Mouse (Mus musculus): ENCODE measurements around the gene Becn1.
"Not testable (repeated sequence)": the region's sequence is repeated elsewhere in the genome, so short reads cannot be mapped to it uniquely, and the experiment has no call there.

Becn1 gene

DNA sequence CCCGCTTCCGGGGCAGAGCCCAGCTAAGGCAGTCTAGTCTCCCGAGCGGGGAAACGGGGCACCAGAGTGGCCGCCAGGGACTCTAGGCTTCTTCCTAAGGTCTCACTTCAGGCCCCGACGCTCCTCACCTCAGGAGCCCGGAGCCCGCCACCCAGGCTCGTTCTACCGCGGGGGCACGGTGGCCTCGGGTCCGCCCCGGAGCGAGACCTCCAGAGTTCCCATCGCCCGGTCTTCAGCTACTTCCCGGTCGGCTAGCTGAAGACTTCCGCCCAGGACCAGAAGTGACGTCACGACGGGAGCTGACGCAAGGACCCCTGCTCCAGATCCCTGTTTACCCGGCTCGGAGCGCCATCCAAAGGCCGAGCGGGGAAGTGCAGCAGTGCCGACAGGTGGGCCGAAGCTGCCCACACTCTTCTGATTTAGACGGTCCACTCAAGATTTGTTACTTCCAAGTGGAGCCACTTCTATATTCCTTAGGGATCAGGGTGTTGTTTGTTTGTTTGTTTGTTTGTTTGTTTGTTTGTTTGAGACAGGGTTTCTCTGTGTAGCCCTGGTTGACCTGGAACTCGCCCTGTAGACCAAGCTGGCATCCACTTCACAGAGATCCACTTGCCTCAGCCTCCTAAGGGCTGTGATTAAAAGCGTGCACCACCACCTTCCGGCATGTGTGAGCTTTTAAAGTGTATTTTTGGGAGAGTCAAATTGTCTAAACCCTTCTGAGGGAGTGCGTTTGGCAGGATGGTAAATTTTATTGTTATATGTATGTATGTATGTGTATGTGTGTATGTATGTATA lies at the start of gene Becn1:
Gene Becn1 (minus strand): TSS at position 283 of the 795 bp plus-strand sequence.
- in situ Hi-C loops (cut with MboI; ENCODE audit: unreplicated experiment in 2 of 2): loop anchor here (5.0 to 10.0 kb wide), 2 partner anchors 87 to 90 kb away; no protein-coding TSS in a partner anchor

DNA sequence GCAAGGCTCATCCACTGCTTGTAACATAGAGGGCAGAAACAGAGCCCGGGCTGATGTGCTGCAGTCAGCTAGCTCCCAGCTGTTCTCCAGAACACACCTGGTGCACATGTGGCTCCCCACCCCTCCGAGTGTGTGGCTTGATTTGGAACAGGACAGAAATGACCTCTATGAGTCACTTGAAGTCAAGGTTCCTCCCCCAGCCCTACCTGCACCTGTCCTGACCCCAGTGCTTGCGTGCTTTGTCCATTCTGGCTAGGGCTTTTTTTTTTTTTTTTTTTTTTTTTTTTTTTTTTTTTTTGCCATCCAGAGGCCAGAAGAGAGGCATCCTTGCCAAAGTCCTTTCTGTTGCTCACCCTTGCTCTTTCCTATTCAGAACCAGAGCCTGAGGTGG lies 49.6 kb upstream of the Becn1 start:
- in situ Hi-C loops (cut with MboI; ENCODE audit: unreplicated experiment in 2 of 2): no loop called here

DNA sequence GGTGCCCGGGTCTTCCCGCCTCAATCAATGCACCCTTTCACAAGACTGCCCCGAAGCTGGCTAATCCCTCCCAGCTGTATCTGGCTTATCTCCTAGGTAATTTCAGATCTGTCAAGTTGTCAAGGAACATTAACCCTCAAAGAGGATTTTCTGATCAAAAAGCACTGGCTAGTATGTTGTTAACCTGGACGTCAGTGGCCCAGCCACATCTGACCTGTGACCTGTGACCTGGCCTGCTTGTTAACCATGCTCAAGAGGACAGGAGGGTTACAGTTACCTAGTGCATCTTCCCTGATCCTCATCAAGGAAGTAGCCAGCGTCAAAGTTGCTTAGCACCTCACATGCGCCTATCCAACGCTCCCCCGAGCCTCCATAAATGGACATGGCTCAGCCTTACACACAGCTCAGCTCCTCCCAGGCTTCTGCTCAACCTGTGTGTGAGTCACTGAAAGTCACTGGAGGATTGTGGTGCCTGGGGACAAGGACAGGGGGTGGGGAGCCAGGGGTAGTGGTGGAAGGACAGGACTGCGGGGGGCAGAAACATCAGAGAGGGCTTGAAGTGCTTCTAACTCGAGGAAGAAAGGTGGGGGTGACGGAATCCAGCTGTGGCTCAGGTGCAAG lies 49.1 kb upstream of the Becn1 start:
- in situ Hi-C loops (cut with MboI; ENCODE audit: unreplicated experiment in 2 of 2): no loop called here

DNA sequence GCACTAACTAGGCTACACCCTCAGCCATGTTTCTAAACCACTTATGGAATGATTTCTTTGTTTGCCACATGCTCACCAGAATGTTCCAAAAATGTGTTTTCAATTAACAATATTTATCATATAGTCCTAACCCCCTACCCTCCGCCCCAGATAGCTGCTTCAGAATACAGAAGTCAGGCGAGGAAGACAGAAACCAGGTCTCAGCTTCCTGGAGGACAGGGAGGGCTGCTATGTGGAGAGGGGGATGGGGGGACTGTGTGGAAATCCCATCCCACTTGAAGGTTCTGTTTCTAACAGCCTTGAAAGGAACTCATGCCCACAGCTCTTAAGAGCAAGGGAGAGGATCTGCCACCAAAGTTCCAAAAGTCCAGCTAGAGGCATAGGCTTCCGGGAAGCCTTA lies 47.1 kb upstream of the Becn1 start:
- in situ Hi-C loops (cut with MboI; ENCODE audit: unreplicated experiment in 2 of 2): no loop called here

DNA sequence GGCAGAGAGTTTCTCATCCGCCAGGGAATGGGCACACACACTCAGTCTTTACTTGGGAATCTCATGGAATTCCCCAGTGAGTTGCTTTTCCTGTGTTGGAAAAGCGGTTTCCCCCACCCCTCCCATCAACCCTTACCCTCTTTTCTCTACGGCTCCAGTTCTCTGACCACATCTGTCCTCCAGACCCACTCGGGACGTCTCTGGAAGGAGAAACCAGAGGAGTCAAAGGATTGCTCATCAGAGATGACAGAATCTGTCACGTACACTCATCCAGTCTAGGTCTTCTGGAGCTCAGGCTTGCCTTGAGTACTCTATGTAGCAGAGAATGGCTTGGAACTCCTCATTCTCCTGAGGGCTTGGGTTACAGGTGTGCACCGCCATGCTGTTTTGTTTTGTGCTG lies 46.7 kb upstream of the Becn1 start:
- in situ Hi-C loops (cut with MboI; ENCODE audit: unreplicated experiment in 2 of 2): no loop called here

DNA sequence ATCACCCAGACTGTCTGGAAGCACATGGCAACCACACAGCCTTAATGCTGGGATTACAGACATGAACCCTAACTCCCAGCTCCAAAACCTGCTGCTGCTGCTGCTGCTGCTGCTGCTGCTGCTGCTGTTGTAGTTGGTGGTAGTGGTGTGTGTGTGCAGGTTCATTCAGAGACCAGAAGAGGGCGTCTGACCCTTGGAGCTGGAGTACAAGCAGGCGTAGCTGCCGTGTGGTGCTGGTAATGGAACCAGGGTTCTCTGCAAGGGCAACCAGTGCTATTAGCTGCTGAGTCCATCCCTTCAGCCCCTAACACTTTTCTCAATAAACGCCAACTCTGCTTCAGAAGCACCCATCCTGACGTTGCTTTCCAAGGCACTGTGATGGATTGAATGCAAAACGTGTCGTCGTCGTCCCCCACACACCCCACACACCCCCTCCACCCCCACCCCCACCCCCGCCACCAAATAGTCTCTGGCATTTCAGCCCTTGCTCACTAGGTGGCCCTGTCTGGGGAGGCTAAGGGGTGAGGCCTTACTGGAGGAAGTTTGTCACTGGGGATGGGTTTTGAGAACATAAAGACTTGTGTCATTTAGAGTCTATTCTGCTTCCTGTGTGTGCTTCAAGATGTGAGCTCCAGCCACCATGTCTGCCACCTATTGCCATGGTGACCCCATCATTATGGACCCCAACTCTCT lies 45.1 kb upstream of the Becn1 start:
- in situ Hi-C loops (cut with MboI; ENCODE audit: unreplicated experiment in 2 of 2): no loop called here

DNA sequence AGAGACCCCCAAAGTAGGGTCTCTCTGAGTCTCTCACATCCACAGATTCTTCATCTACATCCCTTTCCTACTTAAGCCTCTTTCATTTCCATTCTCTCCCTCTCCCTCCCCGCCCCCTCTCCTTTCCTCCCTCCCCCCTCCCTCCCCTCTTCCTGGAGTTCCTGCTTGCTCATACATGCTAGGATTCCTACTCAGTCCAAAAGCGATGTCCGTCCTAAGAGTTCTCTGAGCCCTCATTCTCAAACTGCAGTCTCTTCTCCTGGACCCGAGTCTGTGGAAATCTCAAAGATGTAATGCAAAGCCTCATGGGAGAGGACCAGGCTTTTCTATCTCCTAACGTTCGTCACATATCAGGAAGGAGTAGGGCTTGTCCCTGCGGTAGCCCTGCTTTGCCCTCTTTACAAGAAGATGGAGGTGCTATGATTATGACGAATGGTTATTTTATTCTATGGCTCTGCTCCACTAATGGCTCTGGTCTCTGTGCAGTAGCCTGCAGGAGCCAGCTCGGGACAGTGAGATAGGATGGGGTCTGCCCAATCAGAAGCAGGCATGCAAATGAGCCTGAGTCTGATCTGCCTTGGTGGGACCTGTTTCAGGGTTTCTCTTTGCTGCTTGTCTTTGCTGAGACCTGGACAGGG lies 36.2 kb upstream of the Becn1 start:
- in situ Hi-C loops (cut with MboI; ENCODE audit: unreplicated experiment in 2 of 2): no loop called here

DNA sequence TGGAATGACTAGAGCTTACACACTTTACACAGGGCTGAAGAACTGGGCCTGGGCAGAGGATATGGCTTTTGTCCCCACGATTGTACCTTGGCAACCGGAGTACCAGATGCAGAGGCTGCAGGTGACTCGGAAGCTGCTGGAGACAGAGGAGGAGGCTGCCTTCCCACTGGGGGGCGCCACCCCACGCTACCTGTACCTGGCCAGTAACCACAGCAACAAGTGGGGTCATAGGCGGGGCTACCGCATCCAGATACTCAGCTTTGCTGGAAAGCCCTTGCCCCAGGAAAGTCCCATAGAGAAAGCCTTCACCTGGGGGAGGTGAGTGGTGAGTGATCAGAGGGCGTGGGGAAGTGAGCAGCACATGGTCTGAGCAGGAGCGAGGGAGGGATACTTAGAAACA lies 33.6 kb upstream of the Becn1 start:
- in situ Hi-C loops (cut with MboI; ENCODE audit: unreplicated experiment in 2 of 2): no loop called here

DNA sequence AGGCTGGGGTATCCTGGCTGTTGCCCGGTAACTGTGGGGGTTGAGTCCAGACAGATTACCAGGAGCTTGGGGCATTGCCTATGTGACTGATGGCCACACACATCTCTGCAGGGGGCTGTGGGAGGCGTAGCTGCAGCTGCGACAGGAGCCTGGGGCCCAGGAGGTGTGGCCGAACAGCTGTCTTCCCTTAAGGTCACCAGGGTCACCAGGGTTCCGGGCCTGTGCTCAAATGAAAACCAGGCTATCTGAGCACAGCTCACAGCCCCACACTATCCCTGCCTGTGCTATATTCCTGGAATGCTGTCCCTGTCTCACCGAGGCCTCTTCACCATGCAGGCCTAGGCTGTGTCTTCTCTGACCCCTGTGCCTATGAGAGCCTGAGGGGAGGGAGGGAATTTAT lies 32.4 kb upstream of the Becn1 start:
- in situ Hi-C loops (cut with MboI; ENCODE audit: unreplicated experiment in 2 of 2): no loop called here

DNA sequence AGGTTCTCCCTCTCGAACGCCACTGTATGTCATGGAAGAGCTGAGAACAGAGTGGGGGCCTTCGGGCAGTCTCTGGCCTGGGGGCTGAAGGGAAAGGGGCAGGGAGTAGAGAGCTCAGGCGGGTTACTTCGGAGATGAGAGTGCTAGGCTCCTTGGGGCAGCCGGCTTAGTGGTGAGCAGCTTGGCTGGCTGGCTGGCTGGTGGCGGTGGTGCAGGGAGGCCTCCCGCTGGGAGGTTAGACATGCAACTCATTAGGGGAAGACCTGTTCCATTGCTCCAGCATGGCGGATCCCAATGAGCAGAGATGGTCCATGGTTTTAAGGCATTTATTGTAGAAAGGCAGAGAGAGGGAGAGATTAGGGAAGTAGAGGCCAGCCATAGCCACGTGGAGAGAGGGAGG lies 31.9 kb upstream of the Becn1 start:
- in situ Hi-C loops (cut with MboI; ENCODE audit: unreplicated experiment in 2 of 2): no loop called here

DNA sequence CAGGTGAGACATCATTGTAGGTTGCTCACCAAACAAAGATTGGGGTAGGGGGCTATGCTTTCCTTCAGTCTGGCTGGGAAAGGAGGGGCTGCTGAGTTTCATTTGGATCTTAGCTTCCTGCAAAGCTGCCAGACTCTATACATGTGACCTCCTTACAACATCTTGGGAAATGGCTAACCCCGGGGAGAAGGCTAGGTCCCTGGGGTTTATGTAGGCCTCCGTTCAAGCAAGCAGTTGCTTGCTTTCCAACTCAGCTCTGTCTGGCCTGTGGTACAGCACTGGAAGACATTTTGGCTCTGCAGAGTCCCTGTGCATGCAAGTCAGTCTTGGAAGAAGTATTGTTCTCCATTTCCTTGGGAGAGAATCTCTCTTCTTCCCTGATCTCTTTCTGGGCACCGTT lies 30.5 kb upstream of the Becn1 start:
- in situ Hi-C loops (cut with MboI; ENCODE audit: unreplicated experiment in 2 of 2): no loop called here

DNA sequence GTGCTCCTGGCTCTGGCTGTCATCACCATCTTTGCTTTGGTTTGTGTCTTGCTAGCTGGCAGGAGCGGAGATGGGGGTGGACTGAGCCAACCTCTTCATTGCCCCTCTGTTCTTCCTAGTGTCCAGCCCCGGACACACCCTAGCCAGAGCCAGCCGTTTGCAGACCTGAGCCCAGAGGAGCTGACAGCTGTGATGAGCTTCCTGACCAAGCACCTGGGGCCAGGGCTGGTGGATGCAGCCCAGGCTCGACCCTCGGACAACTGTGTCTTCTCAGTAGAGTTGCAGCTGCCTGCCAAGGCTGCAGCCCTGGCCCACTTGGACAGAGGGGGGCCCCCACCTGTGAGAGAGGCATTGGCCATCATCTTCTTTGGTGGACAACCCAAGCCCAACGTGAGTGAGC lies 28.9 kb upstream of the Becn1 start:
- in situ Hi-C loops (cut with MboI; ENCODE audit: unreplicated experiment in 2 of 2): not testable (repeated sequence)

DNA sequence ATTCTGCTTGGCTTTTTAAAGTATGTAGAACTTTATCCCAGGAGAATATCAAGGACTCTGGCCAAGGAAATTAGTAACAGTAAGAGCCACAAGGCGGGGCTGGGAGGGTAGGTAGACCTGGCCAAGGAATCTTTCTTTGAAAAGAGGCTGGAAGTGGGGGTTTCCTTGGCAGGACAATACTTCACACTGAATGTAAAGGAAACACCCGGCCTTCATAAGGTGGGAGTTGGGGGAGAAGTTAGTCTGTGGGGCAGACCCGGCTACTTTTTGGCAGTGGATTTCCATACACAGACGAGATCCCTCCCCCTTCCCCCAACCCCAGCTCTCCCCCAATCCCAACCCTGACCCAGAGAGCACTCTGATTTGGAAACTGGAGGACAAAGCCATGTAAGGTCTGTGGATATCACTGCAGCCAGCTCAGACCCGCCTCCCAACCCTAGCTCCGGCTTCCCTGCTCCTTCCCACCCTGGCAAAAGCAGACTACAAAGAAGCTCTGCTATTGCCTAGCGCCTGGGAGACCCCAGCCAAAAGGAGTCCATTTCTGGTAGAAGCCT lies 28.4 kb upstream of the Becn1 start, which contains the start of gene Aoc3:
Gene Aoc3 (plus strand): TSS at position 235 of the 554 bp plus-strand sequence.
- in situ Hi-C loops (cut with MboI; ENCODE audit: unreplicated experiment in 2 of 2): no loop called here

DNA sequence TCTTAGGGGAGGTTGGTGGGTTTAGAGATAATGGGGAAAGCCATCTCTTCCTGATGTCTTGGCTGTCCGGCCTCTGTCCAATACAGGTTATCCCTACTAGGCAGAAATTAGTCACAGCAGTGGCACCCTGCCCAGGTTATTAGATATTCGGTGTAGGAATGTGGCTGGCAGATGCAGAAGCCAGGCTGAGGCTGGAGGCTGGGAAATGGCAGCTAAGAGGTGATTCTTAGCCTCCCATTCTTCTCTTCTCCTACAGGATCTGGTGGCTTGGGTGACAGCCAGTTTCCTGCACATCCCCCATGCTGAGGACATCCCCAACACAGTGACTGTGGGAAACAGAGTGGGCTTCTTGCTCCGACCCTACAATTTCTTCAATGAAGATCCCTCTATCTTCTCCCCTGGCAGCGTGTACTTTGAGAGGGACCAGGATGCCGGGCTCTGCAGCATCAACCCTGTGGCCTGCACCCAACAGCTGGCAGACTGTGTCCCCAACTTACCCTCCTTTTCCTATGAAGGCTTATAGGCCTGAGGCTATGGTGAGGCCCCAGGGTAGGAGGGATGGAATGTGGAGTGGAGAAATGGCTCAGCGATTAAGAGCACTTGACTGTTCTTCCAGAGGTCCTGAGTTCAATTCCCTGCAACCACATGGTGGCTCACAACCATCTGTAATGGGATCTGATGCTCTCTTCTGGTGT lies 27.0 kb upstream of the Becn1 start:
- in situ Hi-C loops (cut with MboI; ENCODE audit: unreplicated experiment in 2 of 2): loop anchor here in 1 of 2 experiments (10.0 kb wide), 1 partner anchor 106 kb away; no protein-coding TSS in a partner anchor

DNA sequence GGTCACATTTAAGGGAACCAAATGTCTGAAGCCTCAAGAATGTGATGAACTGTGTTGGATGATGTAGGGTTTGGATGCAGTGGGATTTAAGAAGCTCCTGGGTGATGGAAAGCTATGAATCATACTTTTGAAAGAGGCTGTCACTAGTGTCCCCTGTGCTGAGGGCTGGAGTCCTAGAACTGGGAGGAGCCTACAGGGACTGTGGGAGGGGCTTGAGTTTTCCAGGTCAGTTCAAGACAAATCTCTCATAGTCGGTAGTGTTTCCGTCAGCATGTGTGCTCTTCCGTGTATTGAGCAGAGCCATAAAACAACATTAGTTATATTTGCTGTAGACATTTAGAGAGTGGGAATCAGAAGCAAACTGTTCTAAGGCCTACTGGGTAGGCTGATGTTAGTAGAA lies 25.2 kb upstream of the Becn1 start:
- in situ Hi-C loops (cut with MboI; ENCODE audit: unreplicated experiment in 2 of 2): loop anchor here in 1 of 2 experiments (10.0 kb wide), 1 partner anchor 107 kb away; no protein-coding TSS in a partner anchor

DNA sequence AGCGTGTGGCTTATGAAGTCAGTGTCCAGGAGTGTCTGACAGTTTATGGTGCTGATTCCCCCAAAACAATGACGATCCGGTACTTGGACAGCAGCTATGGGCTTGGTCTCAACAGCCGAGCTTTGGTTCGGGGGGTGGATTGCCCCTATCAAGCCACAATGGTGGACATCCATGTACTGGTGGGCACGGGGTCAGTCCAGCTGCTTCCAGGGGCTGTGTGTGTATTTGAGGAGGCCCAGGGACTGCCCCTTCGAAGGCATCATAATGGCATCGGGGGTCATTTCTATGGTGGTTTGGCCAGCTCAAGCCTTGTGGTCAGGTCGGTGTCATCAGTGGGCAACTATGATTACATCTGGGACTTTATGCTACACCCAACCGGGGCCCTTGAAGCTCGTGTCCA lies 24.1 kb upstream of the Becn1 start:
- in situ Hi-C loops (cut with MboI; ENCODE audit: unreplicated experiment in 2 of 2): loop anchor here in 1 of 2 experiments (10.0 kb wide), 1 partner anchor 109 kb away; no protein-coding TSS in a partner anchor

DNA sequence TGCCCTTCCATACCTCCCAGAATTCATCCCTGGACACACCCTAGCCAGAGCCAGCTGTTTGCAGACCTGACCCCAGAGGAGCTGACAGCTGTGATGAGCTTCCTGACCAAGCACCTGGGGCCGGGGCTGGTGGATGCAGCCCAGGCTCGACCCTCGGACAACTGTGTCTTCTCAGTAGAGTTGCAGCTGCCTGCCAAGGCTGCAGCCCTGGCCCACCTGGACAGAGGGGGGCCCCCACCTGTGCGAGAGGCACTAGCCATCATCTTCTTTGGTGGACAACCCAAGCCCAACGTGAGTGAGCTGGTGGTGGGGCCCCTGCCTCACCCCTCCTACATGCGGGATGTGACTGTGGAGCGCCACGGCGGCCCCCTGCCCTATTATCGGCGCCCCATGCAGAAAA lies 23.1 kb upstream of the Becn1 start:
- in situ Hi-C loops (cut with MboI; ENCODE audit: unreplicated experiment in 2 of 2): loop anchor here in 1 of 2 experiments (10.0 kb wide), 1 partner anchor 110 kb away; no protein-coding TSS in a partner anchor

DNA sequence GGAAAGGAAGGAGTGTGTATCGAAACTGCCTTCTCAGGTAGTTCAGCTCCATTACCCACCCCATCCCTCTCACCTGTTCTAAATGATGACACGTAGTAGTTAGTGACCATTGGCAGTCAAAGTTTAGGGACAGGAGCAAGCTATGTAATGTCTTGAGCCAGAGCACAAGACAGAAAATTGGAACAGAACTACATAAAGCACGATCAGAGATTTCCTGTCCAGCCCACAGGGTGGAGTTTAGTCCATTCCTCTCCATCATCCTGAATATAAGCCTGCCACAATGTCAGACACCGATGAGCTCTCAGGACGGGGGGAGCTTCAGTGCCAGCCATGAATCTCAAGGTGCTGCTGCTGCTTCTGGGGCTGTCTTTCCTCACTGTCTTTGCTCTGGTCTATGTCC lies 22.7 kb upstream of the Becn1 start, which contains the start of gene Aoc2:
Gene Aoc2 (plus strand): TSS at position 301 of the 400 bp plus-strand sequence.
- in situ Hi-C loops (cut with MboI; ENCODE audit: unreplicated experiment in 2 of 2): loop anchor here (5.0 to 10.0 kb wide), 2 partner anchors 73 to 110 kb away; no protein-coding TSS in a partner anchor

DNA sequence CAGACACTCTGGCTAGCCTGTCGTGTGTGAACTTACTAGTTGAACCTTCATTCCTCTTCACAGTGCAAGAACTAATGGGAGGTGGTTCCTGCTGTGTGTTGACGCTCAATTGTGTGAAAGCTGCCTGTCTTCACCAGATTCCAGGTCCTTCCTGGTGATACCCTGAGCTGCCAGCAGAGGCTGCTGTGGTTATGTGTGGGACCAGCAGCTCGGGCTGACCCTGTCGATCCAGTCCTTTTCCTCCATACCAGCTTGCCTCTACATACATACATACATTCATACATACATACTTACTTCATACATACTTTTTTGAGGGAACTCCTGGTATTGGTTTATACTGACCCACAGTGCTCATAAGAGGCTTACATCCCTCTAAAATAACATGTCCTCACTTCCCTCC lies 21.5 kb upstream of the Becn1 start:
- in situ Hi-C loops (cut with MboI; ENCODE audit: unreplicated experiment in 2 of 2): loop anchor here (5.0 to 10.0 kb wide), 2 partner anchors 74 to 111 kb away; no protein-coding TSS in a partner anchor

DNA sequence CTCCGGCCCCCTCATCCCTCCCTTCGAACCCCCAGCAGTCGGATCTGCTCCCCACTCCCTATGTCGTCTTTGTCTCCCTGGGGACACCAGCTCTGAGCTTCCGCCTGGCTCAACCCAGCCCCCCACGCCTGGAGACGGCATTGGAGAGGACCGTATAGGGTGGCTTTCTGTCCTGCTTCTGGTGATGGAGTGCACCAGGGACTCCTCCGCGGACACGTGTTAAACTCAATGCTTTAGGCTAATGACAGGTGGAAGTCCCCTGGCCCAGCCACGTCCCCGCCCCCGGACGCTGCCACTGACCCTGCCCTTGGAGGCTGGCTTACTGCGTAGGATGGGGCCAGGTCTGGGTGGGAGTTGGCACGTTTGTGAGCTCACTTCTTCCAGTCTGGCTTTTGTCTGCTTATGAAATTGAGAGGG lies 14.4 kb upstream of the Becn1 start:
- in situ Hi-C loops (cut with MboI; ENCODE audit: unreplicated experiment in 2 of 2): no loop called here
